Mouse (Mus musculus) liver, embryonic 16.5 days (tissue): ENCODE measurements around the gene Ptges. TPM values are rescaled to one million over a fixed set of nuclear protein-coding genes. Genes with fewer than 3 reads are reported as not detected.
"Not testable (repeated sequence)": the region's sequence is repeated elsewhere in the genome, so short reads cannot be mapped to it uniquely, and the experiment has no call there.

Source experiments
- ATAC-seq: fragments of 200-750 bp; cut with Nextera tagmentation; 2 replicates; pipeline ENCODE4 v1.8.0; 2017; ENCODE audit warnings: low read depth, mild to moderate bottlenecking, moderate number of reproducible peaks, moderate library complexity
- H3K27ac ChIP-seq: fragments of 300-500 bp; sonication (generic); 2 replicates; pipeline ENCODE4 v1.5.1; 2014; ENCODE audit warnings: mild to moderate bottlenecking, low read length
- H3K27me3 ChIP-seq: fragments of 300-500 bp; sonication (generic); 2 replicates; pipeline ENCODE4 v1.6.1; 2014; ENCODE audit warnings: low read depth, low read length, mixed read lengths; ENCODE audit not compliant: control insufficient read depth, insufficient read depth
- H3K36me3 ChIP-seq: fragments of 300-500 bp; sonication (generic); 2 replicates; pipeline ENCODE4 v1.6.1; 2014; ENCODE audit warnings: mild to moderate bottlenecking; ENCODE audit not compliant: control insufficient read depth, insufficient read depth
- H3K4me1 ChIP-seq: fragments of 300-500 bp; sonication (generic); 2 replicates; pipeline ENCODE4 v1.6.1; 2014; ENCODE audit warnings: low read depth, low read length, mixed read lengths; ENCODE audit not compliant: control insufficient read depth
- H3K4me2 ChIP-seq: fragments of 300-500 bp; sonication (generic); 2 replicates; pipeline ENCODE4 v1.6.1; 2014; ENCODE audit warnings: low read depth, low read length, mixed read lengths
- H3K4me3 ChIP-seq: fragments of 300-500 bp; sonication (generic); 2 replicates; pipeline ENCODE4 v1.5.1; 2014; ENCODE audit warnings: low read depth, mild to moderate bottlenecking, low read length
- H3K9ac ChIP-seq: fragments of 300-500 bp; sonication (generic); 2 replicates; pipeline ENCODE4 v1.6.1; 2014; ENCODE audit warnings: low read depth, low read length
- H3K9me3 ChIP-seq: fragments of 300-500 bp; sonication (generic); replicated peaks from 2 replicates; pipeline ENCODE4 v1.6.1; 2016; ENCODE audit warnings: low read length; ENCODE audit not compliant: control insufficient read depth
- WGBS: fragments of 180-500 bp; shearing (Covaris S2); extraction: QIAGEN DNeasy Blood & Tissue Kit; methylation state at CpG from one replicate; pipeline ENCODE4 v1.1.7; 2014; ENCODE audit not compliant: insufficient replicate concordance; 5-methylcytosine and 5-hydroxymethylcytosine counted together
- polyA plus RNA-seq: library from polyadenylated mRNA; unstranded; fragments of >200 nt; fragmentation: Nextera tagmentation; extraction: Ambion mirVana; gene quantifications from 2 replicates; pipeline ENCODE4 v1.2.1, GENCODE M21; 2015

Gene Ptges
- polyA plus RNA-seq, 1 experiment from 2014 or later = 0.35 TPM

DNA sequence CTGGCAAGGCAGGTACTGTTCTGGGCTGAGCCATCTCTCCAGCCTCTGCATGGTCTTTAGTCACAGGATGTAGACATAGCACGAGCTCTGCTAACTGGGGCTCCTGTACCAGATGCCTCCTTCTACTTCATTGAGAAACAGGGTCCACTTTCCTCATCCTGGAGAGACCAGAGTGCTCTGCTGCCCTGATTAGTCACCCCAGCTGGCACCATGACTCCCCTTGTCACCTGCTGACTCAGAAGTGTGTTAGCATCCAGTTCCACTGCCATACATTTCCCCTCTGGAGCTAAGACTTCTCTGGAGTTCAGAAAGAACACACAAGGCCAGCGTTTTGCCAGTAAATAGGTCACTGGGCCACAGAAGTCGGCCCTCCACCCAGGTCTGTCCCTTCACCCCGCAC is 4.5 kb downstream of the Ptges start:
- 48% methylated on average over 4 of the region's 4 CpGs for WGBS
- peaks cover 17% of the 10 kb centered on the region for H3K4me1 ChIP-seq
- H3K9ac ChIP-seq = no peak overlapping the region
- H3K4me3 ChIP-seq = no peak overlapping the region
- no peaks in the 10 kb centered on the region for H3K36me3 ChIP-seq
- no peaks in the 10 kb centered on the region for H3K9me3 ChIP-seq
- H3K27ac ChIP-seq = no peak overlapping the region
- H3K27me3 ChIP-seq = no peaks in the 10 kb centered on the region
- no peak overlapping the region for H3K4me2 ChIP-seq
- ATAC-seq = no peak

GRCm38 (mm10) chr2:30923099-30923498 is 6.6 kb downstream of the Ptges start:
- Histone ChIP-seq H3K4me2 (no peak overlapping the region), H3K36me3 (no peaks in the 10 kb centered on the region), H3K27me3 (no peaks in the 10 kb centered on the region), H3K27ac (no peak overlapping the region), H3K9me3 (no peaks in the 10 kb centered on the region), H3K4me3 (no peak overlapping the region), H3K9ac (no peak overlapping the region), H3K4me1 (no peaks in the 10 kb centered on the region; the same call in 1 of the 2 replicates)
- ATAC-seq = no peak
- 55% methylated on average over 3 of the region's 3 CpGs for WGBS

GRCm38 (mm10) chr2:30920216-30920615 is 9.4 kb downstream of the Ptges start:
- 42% methylated on average over 7 of the region's 7 CpGs for WGBS
- Histone ChIP-seq H3K9ac (no peak overlapping the region), H3K4me2 (no peak overlapping the region), H3K9me3 (no peaks in the 10 kb centered on the region), H3K27ac (no peak overlapping the region), H3K4me3 (no peak overlapping the region), H3K27me3 (no peaks in the 10 kb centered on the region), H3K4me1 (no peaks in the 10 kb centered on the region), H3K36me3 (no peaks in the 10 kb centered on the region)
- no peak for ATAC-seq

DNA sequence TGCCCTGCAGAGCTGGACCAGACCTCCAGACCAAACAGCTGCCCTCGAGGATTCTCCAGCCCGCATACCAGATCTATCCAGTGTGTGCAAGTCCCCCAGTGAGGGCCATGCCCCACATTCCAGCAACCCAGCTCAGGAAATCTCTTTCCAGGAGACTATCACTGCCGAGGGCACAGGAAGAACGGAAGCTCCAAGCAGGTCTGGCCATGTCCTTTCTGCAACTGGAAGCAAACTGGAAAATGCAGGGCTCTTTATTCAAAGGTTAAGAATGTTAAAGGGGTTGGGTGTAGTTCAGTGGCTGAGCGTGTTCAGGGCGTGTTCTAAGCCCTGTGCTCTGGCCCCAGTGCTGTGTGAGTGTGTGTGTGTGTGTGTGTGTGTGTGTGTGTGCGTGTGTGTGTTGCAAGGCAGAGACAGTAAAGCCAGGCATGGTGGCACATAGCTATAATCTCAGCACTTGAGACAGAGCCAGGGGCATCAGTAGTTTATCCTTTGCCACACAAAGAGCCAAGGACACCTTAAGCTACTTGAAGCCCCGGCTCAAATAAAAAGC is 10.8 kb downstream of the Ptges start:
- no peaks in the 10 kb centered on the region for H3K27me3 ChIP-seq
- H3K27ac ChIP-seq = no peak overlapping the region
- no peak for ATAC-seq
- H3K36me3 ChIP-seq = no peaks in the 10 kb centered on the region
- 47% methylated on average over 8 of the region's 8 CpGs for WGBS
- H3K4me2 ChIP-seq = no peak overlapping the region
- H3K4me3 ChIP-seq = no peak overlapping the region
- H3K4me1 ChIP-seq = no peaks in the 10 kb centered on the region
- H3K9ac ChIP-seq = no peak overlapping the region
- no peaks in the 10 kb centered on the region for H3K9me3 ChIP-seq

DNA sequence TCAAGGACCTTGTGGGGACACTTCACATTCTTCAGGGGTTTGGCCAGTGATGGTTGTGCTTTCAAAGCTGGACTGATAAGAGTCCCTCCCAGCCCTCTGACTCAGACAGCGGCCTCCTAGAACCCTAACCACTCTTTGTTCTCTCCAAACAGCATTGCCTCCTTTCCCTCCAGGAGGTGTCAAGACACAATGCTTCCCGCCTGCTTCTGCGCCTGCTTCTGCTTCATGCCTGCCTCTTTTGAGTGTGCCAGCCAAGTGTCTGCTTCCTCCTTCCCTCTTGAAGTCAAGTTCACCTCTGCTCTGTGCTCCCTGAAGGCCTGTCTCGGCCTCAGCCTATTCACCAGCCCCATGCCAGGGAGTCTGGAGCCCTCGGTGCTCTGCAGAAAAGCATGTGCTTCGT is 11.5 kb downstream of the Ptges start:
- H3K4me3 ChIP-seq = no peak overlapping the region
- no peak overlapping the region for H3K27ac ChIP-seq
- H3K4me2 ChIP-seq = no peak overlapping the region
- no peaks in the 10 kb centered on the region for H3K27me3 ChIP-seq
- H3K9me3 ChIP-seq = no peaks in the 10 kb centered on the region
- ATAC-seq = no peak
- no peaks in the 10 kb centered on the region for H3K36me3 ChIP-seq
- 52% methylated on average over 6 of the region's 6 CpGs for WGBS
- no peak overlapping the region for H3K9ac ChIP-seq
- no peaks in the 10 kb centered on the region for H3K4me1 ChIP-seq

- WGBS = 71% methylated on average over 7 of the region's 7 CpGs
- no peaks in the 10 kb centered on the region for H3K27me3 ChIP-seq
- no peak overlapping the region for H3K4me3 ChIP-seq
- no peak for ATAC-seq
- no peaks in the 10 kb centered on the region for H3K4me1 ChIP-seq
- no peak overlapping the region for H3K4me2 ChIP-seq
- H3K27ac ChIP-seq = no peak overlapping the region
- no peak overlapping the region for H3K9ac ChIP-seq
- no peaks in the 10 kb centered on the region for H3K36me3 ChIP-seq
- H3K9me3 ChIP-seq = no peaks in the 10 kb centered on the region
Observed at GRCm38 (mm10) chr2:30917649-30918048, 12.0 kb downstream of the Ptges start.

DNA sequence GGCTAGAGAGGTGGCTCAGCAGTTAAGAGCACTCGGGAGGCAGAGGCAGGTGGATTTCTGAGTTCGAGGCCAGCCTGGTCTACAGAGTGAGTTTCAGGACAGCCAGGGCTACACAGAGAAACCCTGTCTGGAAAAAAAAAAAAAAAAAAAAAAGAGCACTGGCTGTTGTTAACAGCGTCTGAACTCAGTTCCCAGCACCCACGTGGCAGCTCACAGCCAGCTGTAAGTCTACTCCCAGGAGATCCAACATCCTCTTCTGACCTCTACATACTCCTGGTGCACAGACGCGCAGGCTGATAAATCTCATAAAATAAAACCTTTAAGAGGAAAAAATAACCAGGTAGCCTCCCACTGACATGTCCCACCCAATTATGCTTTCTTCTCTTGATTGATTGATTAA is 13.7 kb downstream of the Ptges start:
- not testable (repeated sequence) for H3K27me3 ChIP-seq, H3K9ac ChIP-seq, H3K4me3 ChIP-seq, H3K9me3 ChIP-seq, H3K4me1 ChIP-seq, H3K4me2 ChIP-seq, H3K36me3 ChIP-seq, ATAC-seq, H3K27ac ChIP-seq
- 68% methylated on average over 6 of the region's 6 CpGs for WGBS

GRCm38 (mm10) chr2:30915376-30915775 is 14.3 kb downstream of the Ptges start:
- no peaks in the 10 kb centered on the region for H3K9me3 ChIP-seq
- no peak overlapping the region for H3K4me2 ChIP-seq
- H3K27me3 ChIP-seq = no peaks in the 10 kb centered on the region
- 72% methylated on average over 5 of the region's 5 CpGs for WGBS
- H3K27ac ChIP-seq = no peak overlapping the region
- no peaks in the 10 kb centered on the region for H3K4me1 ChIP-seq
- H3K9ac ChIP-seq = no peak overlapping the region
- ATAC-seq = no peak
- no peaks in the 10 kb centered on the region for H3K36me3 ChIP-seq
- no peak overlapping the region for H3K4me3 ChIP-seq

DNA sequence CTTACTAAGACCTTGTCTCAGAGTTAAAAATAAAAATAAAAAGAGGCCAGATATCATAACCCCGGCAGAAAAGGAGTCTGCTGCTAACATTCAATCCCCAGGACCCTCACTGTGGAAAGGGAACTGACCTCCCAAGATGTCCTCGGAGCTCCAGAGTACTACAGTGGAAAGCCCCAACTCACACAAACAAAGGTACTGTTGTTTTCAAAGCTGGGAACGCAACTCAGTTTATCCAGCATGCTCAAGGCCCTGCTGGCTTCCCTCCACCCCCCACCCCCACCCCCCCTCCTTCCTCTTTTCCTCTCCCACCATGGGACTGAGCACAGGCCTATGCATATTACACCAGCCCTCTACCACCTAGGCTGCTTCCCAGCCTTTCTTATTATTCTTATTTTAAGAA is 14.8 kb downstream of the Ptges start:
- no peak overlapping the region for H3K4me2 ChIP-seq
- no peaks in the 10 kb centered on the region for H3K36me3 ChIP-seq
- no peak overlapping the region for H3K4me3 ChIP-seq
- H3K9ac ChIP-seq = no peak overlapping the region
- no peak overlapping the region for H3K27ac ChIP-seq
- 44% methylated on average over 3 of the region's 3 CpGs for WGBS
- ATAC-seq = no peak
- H3K27me3 ChIP-seq = no peaks in the 10 kb centered on the region
- no peaks in the 10 kb centered on the region for H3K4me1 ChIP-seq
- H3K9me3 ChIP-seq = no peaks in the 10 kb centered on the region
